Mouse (Mus musculus): Measurements from ENCODE around the gene Cdh5.

DNA sequence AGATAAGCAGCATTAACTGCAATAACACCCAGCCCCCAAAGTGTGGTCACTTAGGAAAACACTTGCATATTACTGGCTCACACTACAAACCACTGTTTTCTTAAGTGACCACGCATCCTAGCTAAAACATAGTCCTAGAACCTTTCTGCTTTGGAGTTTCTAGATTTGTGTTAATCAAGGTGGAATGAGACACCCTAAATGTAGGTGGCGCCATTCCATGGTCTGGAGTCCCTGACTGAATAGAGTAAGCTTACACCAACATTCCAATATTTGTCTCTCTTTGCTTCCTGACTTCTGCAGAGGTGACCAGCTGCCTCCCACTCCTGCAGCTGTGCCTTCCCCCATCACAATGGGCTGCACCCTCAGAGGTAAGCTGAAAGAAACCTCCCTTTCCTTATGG is 14.8 kb upstream of the Cdh5 start:
- TF ChIP-seq CTCF (IDR thresholded peaks at IDR 0.05; ENCODE audit: insufficient read depth, low read depth, low read length), result no peak
- TF ChIP-seq POLR2A (IDR thresholded peaks at IDR 0.05; ENCODE audit: insufficient read depth, low read depth, low read length), result no peak
